Mouse (Mus musculus) hindbrain, embryonic 15.5 days (tissue): ENCODE measurements around the gene Alox5ap. TPM values are rescaled to one million over a fixed set of nuclear protein-coding genes. Genes with fewer than 3 reads are reported as not detected.

ENCODE experiments used
- ATAC-seq: fragments of 200-750 bp; cut with Nextera tagmentation; 2 replicates; pipeline ENCODE4 v1.8.0; 2017; ENCODE audit warnings: low read depth, moderate number of reproducible peaks, moderate TSS enrichment; ENCODE audit not compliant: low FRiP score
- H3K27ac ChIP-seq: fragments of 300-500 bp; sonication (generic); replicated peaks from 2 replicates; pipeline ENCODE4 v1.5.1; 2015; ENCODE audit warnings: mild to moderate bottlenecking, inconsistent platforms
- H3K27me3 ChIP-seq: fragments of 300-500 bp; sonication (generic); 2 replicates; pipeline ENCODE4 v1.6.1; 2015; ENCODE audit warnings: control low read depth, inconsistent platforms
- H3K36me3 ChIP-seq: fragments of 300-500 bp; sonication (generic); 2 replicates; pipeline ENCODE4 v1.6.1; 2015; ENCODE audit warnings: control low read depth, inconsistent platforms
- H3K4me1 ChIP-seq: fragments of 300-500 bp; sonication (generic); replicated peaks from 2 replicates; pipeline ENCODE4 v1.6.1; 2015; ENCODE audit warnings: control low read depth, inconsistent platforms
- H3K4me2 ChIP-seq: fragments of 300-500 bp; sonication (generic); 2 replicates; pipeline ENCODE4 v1.6.1; 2015; ENCODE audit warnings: moderate library complexity, mild to moderate bottlenecking, inconsistent platforms
- H3K4me3 ChIP-seq: fragments of 300-500 bp; sonication (generic); 2 replicates; pipeline ENCODE4 v1.5.1; 2015; ENCODE audit warnings: mild to moderate bottlenecking, inconsistent platforms
- H3K9ac ChIP-seq: fragments of 300-500 bp; sonication (generic); 2 replicates; pipeline ENCODE4 v1.6.1; 2015; ENCODE audit warnings: inconsistent platforms
- H3K9me3 ChIP-seq: fragments of 300-500 bp; sonication (generic); 2 replicates; pipeline ENCODE4 v1.6.1; 2016; ENCODE audit warnings: control low read depth, inconsistent platforms
- WGBS: fragments of 180-500 bp; shearing (Covaris S2); methylation state at CpG from one replicate; pipeline ENCODE4 v1.1.7; 2015; 5-methylcytosine and 5-hydroxymethylcytosine counted together
- polyA plus RNA-seq: library from polyadenylated mRNA; unstranded; fragments of >200 nt; fragmentation: Nextera tagmentation; extraction: Ambion mirVana; gene quantifications from 2 replicates; pipeline ENCODE4 v1.2.1, GENCODE M21; 2015

Alox5ap gene
- polyA plus RNA-seq, 1 experiment from 2014 or later, result 12.2 TPM

DNA sequence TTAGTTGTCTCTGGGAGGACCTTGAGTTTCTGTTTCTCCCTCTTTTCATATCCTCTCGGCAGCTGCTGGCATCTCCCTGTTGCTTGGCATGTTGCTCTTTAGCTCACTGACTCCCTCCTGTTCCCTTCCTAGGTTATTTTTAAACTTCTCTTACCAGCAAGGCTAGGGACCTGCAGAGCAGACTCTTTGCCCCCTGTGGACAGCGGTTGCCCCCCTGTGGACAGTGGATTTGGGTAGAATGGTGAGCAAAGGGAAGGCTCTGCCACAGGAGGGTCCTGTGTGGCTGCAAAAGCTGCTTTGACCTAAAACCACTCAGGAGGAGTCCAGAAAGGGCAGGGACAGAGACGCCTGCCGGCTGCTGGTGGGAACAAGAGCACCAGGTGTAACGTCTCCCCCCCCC, 21.5 kb upstream of the Alox5ap start:
- no peak overlapping the region for H3K4me2 ChIP-seq
- H3K27me3 ChIP-seq, result no peaks in the 10 kb centered on the region
- no peaks in the 10 kb centered on the region for H3K36me3 ChIP-seq
- no peak overlapping the region for H3K4me3 ChIP-seq
- H3K9me3 ChIP-seq, result no peaks in the 10 kb centered on the region
- ATAC-seq, result no peak
- no peak overlapping the region for H3K9ac ChIP-seq
- 39% methylated on average over 5 of the region's 5 CpGs for WGBS
- peaks cover 10% of the 10 kb centered on the region for H3K4me1 ChIP-seq
- no peak overlapping the region for H3K27ac ChIP-seq

DNA sequence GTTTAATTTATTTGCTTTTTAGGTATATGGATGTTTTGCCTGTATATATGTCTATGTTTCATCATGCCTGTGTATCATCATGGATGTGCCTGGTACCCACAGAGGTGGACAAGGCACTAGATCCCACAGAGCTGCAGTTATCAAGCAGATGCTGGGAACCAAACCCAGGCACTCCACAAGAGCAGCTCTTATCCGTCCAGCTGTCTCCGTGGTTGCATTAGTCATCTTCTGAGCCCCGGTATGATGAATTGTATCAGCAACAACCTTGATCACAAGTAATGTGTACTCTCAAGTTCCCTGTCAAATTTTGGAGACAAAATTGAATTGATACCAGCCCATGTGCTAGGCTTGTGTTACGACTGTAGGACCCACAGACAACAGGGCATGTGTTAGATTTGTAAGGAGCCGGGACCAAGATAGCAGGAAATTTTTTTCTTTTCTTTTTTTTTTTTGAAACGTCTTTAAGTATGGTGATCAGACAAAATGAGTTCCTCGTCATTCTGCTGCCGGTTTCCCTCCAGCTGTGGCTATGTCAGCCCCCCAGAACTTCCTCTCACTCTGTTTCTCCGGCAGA, 19.1 kb upstream of the Alox5ap start:
- peaks cover 10% of the 10 kb centered on the region for H3K4me1 ChIP-seq
- whole genome bisulfite sequencing, result 60% methylated on average over 9 of the region's 9 CpGs
- H3K9me3 ChIP-seq, result no peaks in the 10 kb centered on the region
- H3K9ac ChIP-seq, result no peak overlapping the region
- H3K36me3 ChIP-seq, result no peaks in the 10 kb centered on the region
- H3K4me3 ChIP-seq, result no peak overlapping the region
- no peaks in the 10 kb centered on the region for H3K27me3 ChIP-seq
- peak overlapping the region; percentile 35 for H3K4me2 ChIP-seq
- H3K27ac ChIP-seq, result no peak overlapping the region
- ATAC-seq, result no peak

DNA sequence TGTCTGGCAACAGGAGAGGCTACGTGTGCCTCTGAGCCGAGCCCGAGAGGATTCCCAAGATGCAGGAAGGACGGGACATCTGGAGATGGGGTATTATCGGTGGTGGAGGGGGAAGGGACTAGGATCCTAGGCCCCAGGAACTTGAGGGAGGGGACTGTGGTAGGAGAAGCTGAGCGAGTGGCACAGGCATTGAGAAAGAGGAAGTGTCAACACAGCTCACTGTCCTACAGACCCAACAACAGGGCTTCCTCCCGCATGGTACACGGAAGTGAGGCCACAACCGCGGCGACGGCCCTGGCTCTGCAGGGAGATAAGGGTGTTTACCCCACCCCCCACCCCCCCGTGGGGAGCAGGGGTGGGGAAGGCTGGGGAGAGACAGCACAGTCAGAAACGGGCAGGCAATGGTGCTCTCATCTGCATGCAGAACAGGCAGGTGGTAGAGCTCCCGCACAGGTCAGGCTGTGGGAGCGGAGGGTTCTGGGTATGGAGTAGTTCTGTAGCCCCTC, 18.5 kb upstream of the Alox5ap start:
- H3K27me3 ChIP-seq, result no peaks in the 10 kb centered on the region
- H3K4me1 ChIP-seq, result peaks cover 10% of the 10 kb centered on the region
- no peaks in the 10 kb centered on the region for H3K9me3 ChIP-seq
- ATAC-seq, result peak; percentile 75; the same call in 1 of the 2 replicates
- H3K9ac ChIP-seq, result no peak overlapping the region
- no peaks in the 10 kb centered on the region for H3K36me3 ChIP-seq
- no peak overlapping the region for H3K4me3 ChIP-seq
- H3K4me2 ChIP-seq, result peak overlapping the region; percentile 35
- no peak overlapping the region for H3K27ac ChIP-seq
- WGBS, result 24% methylated on average over 15 of the region's 16 CpGs

DNA sequence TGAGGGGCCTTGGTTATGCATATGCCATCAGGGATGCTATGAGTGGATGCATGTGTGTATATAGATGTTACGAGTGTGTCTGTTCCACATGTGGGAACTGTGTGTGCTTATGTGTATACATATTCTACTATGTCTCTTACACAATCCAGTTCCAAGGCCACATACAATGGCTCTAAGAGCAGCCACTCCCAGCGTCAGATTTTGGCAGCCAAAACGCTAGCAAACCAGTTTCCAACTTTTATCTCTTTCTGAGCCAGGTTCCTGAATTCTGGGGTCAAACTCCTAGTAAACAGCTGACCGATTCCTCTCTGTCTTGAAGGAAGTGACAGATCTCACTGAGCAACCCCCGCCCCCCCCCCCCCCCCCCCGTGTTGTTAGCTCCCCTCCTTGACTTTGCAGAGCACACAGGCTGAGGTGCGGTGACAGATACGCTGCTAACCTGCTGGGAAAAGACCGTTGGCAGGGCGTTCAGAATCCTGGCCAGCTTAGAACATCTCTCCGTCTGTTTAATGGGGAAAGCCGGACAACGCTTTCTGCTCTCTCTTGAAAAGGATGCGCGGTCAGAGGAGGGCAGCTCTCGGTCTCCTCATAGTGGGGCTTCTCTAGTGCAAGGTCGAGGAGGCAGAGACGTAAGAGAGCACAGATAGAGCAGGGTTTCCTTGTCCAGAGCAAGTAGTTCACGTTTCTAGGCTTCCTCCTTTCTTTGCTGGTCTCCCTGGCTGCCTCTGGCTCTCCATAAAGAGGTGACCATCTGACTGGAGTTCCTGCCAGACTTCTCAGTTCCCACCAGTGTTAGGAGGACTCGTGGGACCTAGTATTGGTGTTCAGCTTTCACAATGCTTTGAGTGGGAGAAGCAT, 17.3 kb upstream of the Alox5ap start:
- Histone ChIP-seq H3K9me3 (no peaks in the 10 kb centered on the region), H3K4me2 (0 out of 2 replicates have a peak overlapping the region, but pooled peaks have one; percentile 13), H3K36me3 (no peaks in the 10 kb centered on the region), H3K27me3 (no peaks in the 10 kb centered on the region), H3K4me3 (no peak overlapping the region), H3K9ac (no peak overlapping the region), H3K4me1 (peaks cover 10% of the 10 kb centered on the region), H3K27ac (no peak overlapping the region)
- 41% methylated on average over 20 of the region's 20 CpGs for WGBS
- no peak for ATAC-seq

DNA sequence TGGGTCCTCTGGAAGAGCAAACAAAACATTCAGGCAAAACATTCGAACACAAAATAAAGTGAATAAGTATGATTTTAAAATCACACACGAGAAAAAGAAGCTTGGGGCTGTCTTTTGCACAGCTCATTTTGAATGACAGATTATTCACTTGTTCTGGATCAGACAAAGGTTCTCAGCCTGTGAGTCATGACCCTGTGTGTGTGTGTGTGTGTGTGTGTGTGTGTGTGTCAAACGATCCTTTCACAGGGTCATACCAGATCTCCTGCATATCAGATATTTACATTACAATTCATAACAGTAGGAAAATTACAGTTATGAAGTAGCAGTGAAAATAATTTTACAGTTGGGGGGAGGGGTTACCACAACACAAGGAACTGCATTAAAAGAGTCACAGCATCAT, 12.3 kb upstream of the Alox5ap start:
- H3K27ac ChIP-seq, result no peak overlapping the region
- H3K4me3 ChIP-seq, result no peak overlapping the region
- no peak overlapping the region for H3K9ac ChIP-seq
- no peaks in the 10 kb centered on the region for H3K9me3 ChIP-seq
- no peak overlapping the region for H3K4me2 ChIP-seq
- H3K36me3 ChIP-seq, result no peaks in the 10 kb centered on the region
- ATAC-seq, result no peak
- no peaks in the 10 kb centered on the region for H3K27me3 ChIP-seq
- 83% methylated on average over 3 of the region's 3 CpGs for WGBS
- H3K4me1 ChIP-seq, result no peaks in the 10 kb centered on the region; the same call in 1 of the 2 replicates

DNA sequence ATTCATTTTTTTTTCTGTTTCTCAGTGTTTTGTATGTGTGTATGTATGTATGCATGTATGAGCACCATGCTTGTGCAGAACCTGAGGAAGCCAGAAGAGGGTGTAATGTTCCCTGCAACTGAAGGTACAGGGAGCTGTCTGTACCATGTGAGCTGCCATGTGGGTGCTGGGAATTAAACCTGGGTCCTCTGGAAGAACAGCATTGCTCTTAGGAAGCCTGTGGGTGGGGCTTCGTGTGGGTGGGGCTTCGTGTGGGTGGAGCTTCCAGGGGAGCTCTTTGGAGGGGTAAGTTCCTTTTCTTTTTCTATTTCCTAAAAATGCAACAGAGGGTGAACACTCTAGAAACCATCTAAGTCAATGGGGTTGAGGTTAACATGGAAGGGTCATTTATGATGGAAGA, 11.1 kb upstream of the Alox5ap start:
- H3K27ac ChIP-seq, result no peak overlapping the region
- 72% methylated on average over 2 of the region's 2 CpGs for WGBS
- H3K4me2 ChIP-seq, result no peak overlapping the region
- H3K36me3 ChIP-seq, result no peaks in the 10 kb centered on the region
- H3K9me3 ChIP-seq, result no peaks in the 10 kb centered on the region
- no peak overlapping the region for H3K4me3 ChIP-seq
- no peak for ATAC-seq
- H3K27me3 ChIP-seq, result no peaks in the 10 kb centered on the region
- peaks cover 9% of the 10 kb centered on the region for H3K4me1 ChIP-seq
- H3K9ac ChIP-seq, result no peak overlapping the region

DNA sequence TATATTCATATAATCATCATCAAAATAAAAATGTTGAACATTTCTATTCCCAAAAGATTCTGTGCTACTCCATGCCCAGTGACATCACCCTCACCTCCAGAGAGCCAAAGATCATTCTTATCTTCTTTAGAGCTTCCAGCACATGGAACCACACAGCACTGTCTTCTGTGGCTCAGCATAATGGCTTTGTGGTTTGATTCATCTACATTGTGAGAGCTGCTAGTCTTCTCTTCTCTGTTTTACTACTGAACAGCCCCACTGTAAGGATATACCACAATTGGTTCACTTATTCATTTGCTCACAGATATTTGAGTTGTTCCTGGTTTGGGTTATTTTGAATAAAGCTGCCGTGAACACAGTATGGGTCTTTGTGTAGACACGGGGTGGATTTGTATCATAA, 9.0 kb upstream of the Alox5ap start:
- H3K27me3 ChIP-seq, result no peaks in the 10 kb centered on the region
- peaks cover 20% of the 10 kb centered on the region for H3K4me1 ChIP-seq
- no peak for ATAC-seq
- H3K36me3 ChIP-seq, result no peaks in the 10 kb centered on the region
- H3K9me3 ChIP-seq, result no peaks in the 10 kb centered on the region
- no peak overlapping the region for H3K27ac ChIP-seq
- H3K9ac ChIP-seq, result no peak overlapping the region
- H3K4me3 ChIP-seq, result no peak overlapping the region
- no peak overlapping the region for H3K4me2 ChIP-seq
- 89% methylated on average over 2 of the region's 2 CpGs for WGBS

DNA sequence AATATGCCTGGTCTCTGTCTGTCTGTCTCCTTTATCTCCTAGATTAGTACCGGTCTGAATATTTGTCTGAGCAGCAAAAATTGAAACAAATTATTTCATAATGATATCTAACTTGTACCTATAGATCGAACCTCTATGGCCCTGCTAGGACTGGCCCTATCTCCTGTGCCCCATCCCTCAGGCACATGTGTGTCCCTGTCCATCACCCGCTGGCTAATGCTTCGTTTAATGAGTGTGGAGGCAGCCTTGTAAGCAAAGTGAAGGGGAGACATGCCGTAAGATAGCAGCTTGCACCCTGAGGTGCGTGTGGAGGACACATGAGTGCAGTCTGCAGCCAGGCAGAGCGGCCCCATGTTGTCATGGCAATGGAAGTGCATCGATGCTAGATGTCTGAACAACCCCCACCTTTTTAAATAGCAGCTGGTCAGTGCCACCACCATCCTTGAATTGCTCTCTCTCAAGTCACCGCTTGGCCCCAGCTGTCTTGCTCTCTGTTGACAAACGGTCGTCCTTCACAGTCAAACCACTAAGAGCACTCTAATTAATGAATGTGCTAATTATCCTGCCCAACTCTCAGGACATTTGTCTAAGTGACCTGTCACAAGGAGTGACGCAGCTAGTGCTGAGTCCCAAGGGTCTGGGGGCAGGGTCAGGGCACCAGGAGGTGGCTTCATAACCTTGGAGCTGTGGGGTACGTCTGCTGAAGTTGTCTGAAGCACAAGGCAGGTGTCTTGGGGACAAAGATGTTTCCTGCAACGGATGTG, 6.9 kb upstream of the Alox5ap start:
- no peak overlapping the region for H3K4me2 ChIP-seq
- peak overlapping the region; percentile 20; the same call in 1 of the 2 replicates for H3K27ac ChIP-seq
- ATAC-seq, result peak; percentile 64; the same call in 1 of the 2 replicates
- 27% methylated on average over 14 of the region's 14 CpGs for WGBS
- peaks cover 20% of the 10 kb centered on the region for H3K4me1 ChIP-seq
- H3K9ac ChIP-seq, result no peak overlapping the region
- H3K27me3 ChIP-seq, result no peaks in the 10 kb centered on the region
- no peaks in the 10 kb centered on the region for H3K9me3 ChIP-seq
- H3K36me3 ChIP-seq, result no peaks in the 10 kb centered on the region
- H3K4me3 ChIP-seq, result no peak overlapping the region

DNA sequence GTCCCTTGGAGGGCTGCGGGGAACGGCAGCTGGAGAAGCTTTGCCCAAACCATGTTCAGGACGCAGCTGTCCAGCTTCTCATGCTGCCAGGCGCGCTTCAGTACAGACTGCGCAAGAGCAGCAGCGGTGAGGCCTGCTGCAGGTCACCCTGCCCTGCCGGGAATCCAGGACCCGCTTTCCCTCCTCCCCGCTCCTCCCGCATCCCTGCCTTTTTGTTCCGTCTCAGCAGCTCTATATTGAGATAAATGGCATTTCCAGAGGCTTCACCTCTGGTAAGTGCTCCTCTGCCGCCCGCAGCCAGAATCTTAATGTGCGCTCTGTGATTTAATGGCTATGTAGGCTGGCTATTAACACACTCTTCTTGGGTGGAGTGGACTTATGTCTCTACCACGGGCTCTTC, 5.5 kb upstream of the Alox5ap start:
- Histone ChIP-seq H3K4me1 (peaks cover 20% of the 10 kb centered on the region), H3K36me3 (no peaks in the 10 kb centered on the region), H3K4me2 (peak overlapping the region; percentile 33), H3K4me3 (no peak overlapping the region), H3K9me3 (no peaks in the 10 kb centered on the region), H3K27me3 (no peaks in the 10 kb centered on the region), H3K27ac (peak overlapping the region; percentile 71), H3K9ac (no peak overlapping the region)
- ATAC-seq, result peak; percentile 83
- WGBS, result 23% methylated on average over 16 of the region's 16 CpGs

DNA sequence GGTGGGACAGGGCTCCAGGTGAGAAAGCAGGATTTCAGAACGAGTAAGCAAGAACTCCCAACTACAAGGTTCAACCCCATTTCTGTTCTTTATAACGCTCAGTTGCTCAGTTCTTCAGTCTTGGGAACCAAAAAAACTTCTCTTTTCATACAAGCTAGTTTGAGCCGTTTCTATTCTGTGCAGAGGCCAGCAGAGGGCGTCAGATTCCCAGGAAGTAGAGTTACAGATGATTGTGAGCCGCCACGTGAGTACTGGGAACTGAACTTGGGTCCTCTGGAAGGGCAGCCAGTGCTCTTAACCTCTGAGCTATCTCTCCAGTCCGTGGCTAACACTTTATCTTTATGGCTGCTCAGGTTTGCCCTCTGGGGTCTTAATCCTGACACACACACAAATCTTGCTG, 3.1 kb upstream of the Alox5ap start:
- H3K27me3 ChIP-seq, result no peaks in the 10 kb centered on the region
- H3K4me3 ChIP-seq, result no peak overlapping the region
- H3K27ac ChIP-seq, result no peak overlapping the region
- H3K9me3 ChIP-seq, result no peaks in the 10 kb centered on the region
- ATAC-seq, result no peak
- peaks cover 20% of the 10 kb centered on the region for H3K4me1 ChIP-seq
- no peak overlapping the region for H3K4me2 ChIP-seq
- WGBS, result 72% methylated on average over 7 of the region's 7 CpGs
- no peaks in the 10 kb centered on the region for H3K36me3 ChIP-seq
- H3K9ac ChIP-seq, result no peak overlapping the region

DNA sequence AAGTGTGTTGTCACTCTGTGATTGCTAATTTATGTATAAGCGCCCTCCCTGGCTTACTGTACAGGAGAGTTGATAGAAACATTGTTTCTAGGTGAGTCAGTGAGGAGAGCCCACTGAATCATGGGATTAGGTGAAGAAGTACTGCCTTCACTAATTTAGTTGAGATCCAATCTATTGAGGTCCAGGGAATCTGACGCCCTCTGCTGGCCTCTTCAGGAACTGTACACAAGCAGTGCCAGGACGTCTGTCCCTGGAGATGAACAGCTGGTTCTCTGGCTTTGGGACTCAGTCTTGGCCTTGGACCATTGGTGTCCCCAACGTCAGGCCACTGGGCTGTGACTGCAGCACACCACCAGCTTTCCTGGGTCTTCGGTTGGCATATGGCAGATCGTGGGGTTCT, 2.7 kb upstream of the Alox5ap start:
- no peaks in the 10 kb centered on the region for H3K27me3 ChIP-seq
- no peak overlapping the region for H3K4me3 ChIP-seq
- no peak for ATAC-seq
- H3K4me2 ChIP-seq, result no peak overlapping the region
- H3K9me3 ChIP-seq, result no peaks in the 10 kb centered on the region
- 63% methylated on average over 6 of the region's 6 CpGs for WGBS
- no peak overlapping the region for H3K27ac ChIP-seq
- no peak overlapping the region for H3K9ac ChIP-seq
- H3K36me3 ChIP-seq, result no peaks in the 10 kb centered on the region
- H3K4me1 ChIP-seq, result peaks cover 20% of the 10 kb centered on the region

DNA sequence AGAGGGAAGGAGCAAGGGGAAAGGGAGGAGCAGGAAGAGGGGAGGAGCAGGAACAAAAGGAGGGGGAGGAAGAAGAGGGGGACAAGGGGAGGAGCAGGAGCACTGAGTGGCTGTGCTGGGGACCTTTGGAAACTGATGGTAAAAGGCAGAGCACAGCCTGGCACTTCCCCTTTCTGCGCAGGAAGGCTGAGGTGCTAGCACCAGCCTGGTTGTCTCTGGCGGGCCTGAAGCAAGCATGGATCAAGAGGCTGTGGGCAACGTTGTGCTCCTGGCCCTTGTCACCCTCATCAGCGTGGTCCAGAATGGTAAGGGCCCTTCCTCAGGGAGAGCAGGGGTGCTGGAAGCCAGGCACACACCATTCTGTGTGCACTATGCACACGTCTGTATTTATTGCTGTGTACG, 312 bp downstream of the Alox5ap start:
- no peak overlapping the region for H3K27ac ChIP-seq
- 47% methylated on average over 5 of the region's 6 CpGs for WGBS

More for the DNA sequence above, 312 bp downstream of the Alox5ap start:
- no peak for ATAC-seq
- no peaks in the 10 kb centered on the region for H3K36me3 ChIP-seq
- no peaks in the 10 kb centered on the region for H3K9me3 ChIP-seq
- no peak overlapping the region for H3K9ac ChIP-seq
- no peak overlapping the region for H3K4me3 ChIP-seq
- H3K4me2 ChIP-seq, result no peak overlapping the region
- H3K27me3 ChIP-seq, result no peaks in the 10 kb centered on the region
- H3K4me1 ChIP-seq, result no peaks in the 10 kb centered on the region
